Mouse (Mus musculus) T-helper 2 cell (primary cell): ENCODE measurements around the gene Atg5.

Experiments used
- in situ Hi-C: fragments of 300-600 bp; cut with MboI, MseI; formaldehyde crosslinking; loops from one replicate; pipeline ENCODE4 v1.15.1; 2025; ENCODE audit warnings: high pct_unique_total_duplicates

Gene Atg5

GRCm38 (mm10) chr10:44385227-44385626 lies 117.1 kb downstream of the Atg5 start:
- in situ Hi-C loops: no loop called here

GRCm38 (mm10) chr10:44388706-44389233 lies 120.6 kb downstream of the Atg5 start:
- in situ Hi-C loops: no loop called here

GRCm38 (mm10) chr10:44390286-44390685 lies 122.1 kb downstream of the Atg5 start:
- in situ Hi-C loops: no loop called here

- in situ Hi-C loops: no loop called here
Observed at GRCm38 (mm10) chr10:44391509-44392290, 123.5 kb downstream of the Atg5 start.

GRCm38 (mm10) chr10:44392855-44393254 lies 124.7 kb downstream of the Atg5 start:
- in situ Hi-C loops: no loop called here

- in situ Hi-C loops: no loop called here
Observed at GRCm38 (mm10) chr10:44400119-44400518, 132.0 kb downstream of the Atg5 start.

- in situ Hi-C loops: no loop called here
Observed at GRCm38 (mm10) chr10:44400602-44401001, 132.4 kb downstream of the Atg5 start.

GRCm38 (mm10) chr10:44401600-44401999 lies 133.4 kb downstream of the Atg5 start:
- in situ Hi-C loops: no loop called here

GRCm38 (mm10) chr10:44403415-44403814 lies 135.3 kb downstream of the Atg5 start:
- in situ Hi-C loops: no loop called here

GRCm38 (mm10) chr10:44409054-44409453 lies 140.9 kb downstream of the Atg5 start:
- in situ Hi-C loops: no loop called here

GRCm38 (mm10) chr10:44409958-44410357 lies 141.8 kb downstream of the Atg5 start:
- in situ Hi-C loops: no loop called here
